Mouse (Mus musculus): Measurements from ENCODE around the gene Cnih3. TPM values are rescaled to one million over a fixed set of nuclear protein-coding genes. Genes with fewer than 3 reads are reported as not detected.

The Cnih3 gene
- polyA plus RNA-seq, 1 experiment from 2014 or later: 0.10 TPM

DNA sequence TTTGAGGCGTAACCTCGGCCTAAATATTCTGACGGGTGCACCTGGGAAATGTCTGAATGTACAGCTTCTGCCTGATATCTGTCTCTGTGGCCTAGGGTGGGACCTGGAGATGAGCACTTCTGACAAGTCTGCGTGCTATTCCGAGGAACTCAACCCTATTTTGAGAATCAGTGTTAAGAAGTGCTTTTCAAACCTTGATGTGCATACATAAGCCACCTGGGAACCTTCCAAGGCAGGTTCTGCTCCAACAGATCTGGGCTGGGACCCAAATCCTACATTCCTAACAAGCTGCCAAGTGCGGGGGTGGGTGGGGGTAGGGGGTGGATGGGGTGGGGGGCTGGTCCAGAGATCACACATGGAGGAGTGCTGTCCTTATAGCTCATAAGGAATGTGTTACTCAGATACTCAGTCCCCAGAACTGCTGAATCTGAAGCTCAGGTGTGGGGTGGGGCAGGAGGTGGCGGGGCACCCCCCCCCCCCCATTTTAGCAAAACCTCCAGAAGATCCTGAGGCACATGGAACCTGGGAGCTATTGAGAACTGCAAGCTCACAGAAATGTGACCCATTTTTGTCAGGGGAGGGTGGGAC lies 89.3 kb downstream of the Cnih3 start:
- no peaks in the 10 kb centered on the region for H3K27me3 ChIP-seq
- no peak overlapping the region for H3K9ac ChIP-seq
- no peaks in the 10 kb centered on the region for H3K9me3 ChIP-seq (replicated peaks)
- H3K4me1 ChIP-seq: peaks cover 16% of the 10 kb centered on the region
- H3K4me2 ChIP-seq: no peak overlapping the region
- peak overlapping the region; percentile 52; the same call in 1 of the 2 replicates for H3K27ac ChIP-seq
- ATAC-seq (replicated peaks; ENCODE audit: low FRiP score): peak; percentile 41
- 76% methylated on average over 7 of the region's 7 CpGs for WGBS
- no peak overlapping the region for H3K4me3 ChIP-seq (replicated peaks)
- H3K36me3 ChIP-seq: no peaks in the 10 kb centered on the region

DNA sequence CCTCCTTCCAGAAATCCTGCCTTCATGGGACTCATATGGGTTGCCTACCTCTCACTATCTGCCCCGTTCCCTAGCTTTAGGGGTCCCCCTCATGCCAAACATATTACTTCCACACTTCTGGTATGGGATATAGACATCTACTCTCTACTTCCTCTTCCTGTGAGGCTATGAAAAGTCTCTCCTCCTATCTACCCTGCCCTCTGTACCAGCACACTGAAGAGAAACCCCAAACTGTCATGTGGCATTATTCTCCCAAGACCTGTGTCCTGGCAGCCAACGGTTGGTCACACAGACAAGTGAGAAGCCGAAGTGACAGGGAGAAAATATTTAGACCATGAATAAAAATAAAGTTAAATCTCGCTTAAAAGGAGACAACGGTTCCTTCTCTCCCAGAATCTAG lies 92.6 kb downstream of the Cnih3 start:
- ATAC-seq (replicated peaks; ENCODE audit: low FRiP score): no peak
- no peaks in the 10 kb centered on the region for H3K27me3 ChIP-seq
- H3K4me3 ChIP-seq (replicated peaks): no peak overlapping the region
- H3K4me1 ChIP-seq: peaks cover 14% of the 10 kb centered on the region
- H3K9ac ChIP-seq: no peak overlapping the region
- no peaks in the 10 kb centered on the region for H3K9me3 ChIP-seq (replicated peaks)
- no peak overlapping the region for H3K4me2 ChIP-seq
- no peaks in the 10 kb centered on the region for H3K36me3 ChIP-seq
- WGBS: 94% methylated on average over 5 of the region's 5 CpGs
- H3K27ac ChIP-seq: no peak overlapping the region

DNA sequence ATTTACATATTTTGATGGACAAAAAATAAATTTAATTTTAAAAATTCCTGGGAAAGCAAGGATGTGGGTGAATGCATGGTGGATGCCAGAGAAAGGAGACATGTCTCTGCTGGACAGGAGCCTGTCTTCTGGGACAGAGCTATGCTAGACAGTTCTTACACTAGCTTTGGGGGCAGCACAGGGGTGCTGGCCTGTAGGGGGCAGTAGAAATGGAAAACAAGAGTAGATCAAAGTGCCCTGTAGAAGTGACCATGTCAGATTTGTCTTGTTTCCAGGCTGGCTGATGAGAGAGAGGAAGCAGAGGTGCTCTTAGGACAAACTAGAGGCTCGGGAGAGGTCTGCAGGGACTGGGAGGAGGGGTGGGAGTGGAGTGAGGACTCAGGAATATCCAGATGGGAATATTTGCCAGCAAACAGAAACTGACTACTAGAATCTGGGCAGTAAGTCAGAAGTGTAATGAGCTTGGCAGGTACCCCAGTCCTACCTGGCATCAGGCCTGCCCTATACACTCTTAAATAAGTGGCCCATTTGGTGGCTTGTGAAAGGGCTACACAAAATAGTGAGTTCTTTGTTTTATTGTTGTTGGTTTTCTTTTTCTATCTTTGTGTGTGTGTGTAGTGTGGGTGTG lies 93.3 kb downstream of the Cnih3 start:
- H3K9me3 ChIP-seq (replicated peaks): no peaks in the 10 kb centered on the region
- H3K4me3 ChIP-seq (replicated peaks): no peak overlapping the region
- WGBS: 40% methylated on average over 1 of the region's 1 CpGs
- H3K36me3 ChIP-seq: no peaks in the 10 kb centered on the region
- no peak for ATAC-seq (replicated peaks; ENCODE audit: low FRiP score)
- no peak overlapping the region for H3K4me2 ChIP-seq
- peaks cover 10% of the 10 kb centered on the region for H3K4me1 ChIP-seq
- no peak overlapping the region for H3K27ac ChIP-seq
- no peaks in the 10 kb centered on the region for H3K27me3 ChIP-seq
- H3K9ac ChIP-seq: no peak overlapping the region

DNA sequence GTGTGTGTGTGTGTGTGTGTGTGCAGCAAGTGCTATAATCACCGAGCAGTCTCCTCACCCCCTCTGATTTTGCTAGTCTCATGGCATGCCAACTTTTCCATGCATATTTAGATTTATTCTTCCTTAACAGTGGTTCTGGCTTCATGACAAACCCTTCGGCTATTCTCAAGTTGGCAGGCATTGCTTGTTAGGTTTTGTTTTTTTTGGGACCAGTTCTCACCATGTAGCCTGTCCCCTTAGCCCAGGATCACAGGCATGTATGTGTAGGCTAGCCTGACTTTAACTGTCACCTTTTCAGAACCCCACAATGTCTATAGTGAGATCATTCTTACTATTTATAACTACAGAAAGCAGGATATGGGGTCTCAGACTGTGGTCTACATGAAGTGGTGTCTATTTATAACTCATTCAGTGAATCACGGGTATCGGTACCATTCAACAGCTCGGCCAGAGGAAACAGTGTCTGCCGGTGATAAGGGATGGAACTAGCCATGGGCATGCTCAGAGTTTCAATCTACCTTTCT lies 94.2 kb downstream of the Cnih3 start:
- H3K36me3 ChIP-seq: no peaks in the 10 kb centered on the region
- no peak overlapping the region for H3K9ac ChIP-seq
- H3K27ac ChIP-seq: no peak overlapping the region
- no peak overlapping the region for H3K4me3 ChIP-seq (replicated peaks)
- no peaks in the 10 kb centered on the region for H3K9me3 ChIP-seq (replicated peaks)
- no peak for ATAC-seq (replicated peaks; ENCODE audit: low FRiP score)
- H3K4me1 ChIP-seq: peaks cover 4% of the 10 kb centered on the region
- H3K4me2 ChIP-seq: no peak overlapping the region
- no peaks in the 10 kb centered on the region for H3K27me3 ChIP-seq
- 67% methylated on average over 6 of the region's 6 CpGs for WGBS

DNA sequence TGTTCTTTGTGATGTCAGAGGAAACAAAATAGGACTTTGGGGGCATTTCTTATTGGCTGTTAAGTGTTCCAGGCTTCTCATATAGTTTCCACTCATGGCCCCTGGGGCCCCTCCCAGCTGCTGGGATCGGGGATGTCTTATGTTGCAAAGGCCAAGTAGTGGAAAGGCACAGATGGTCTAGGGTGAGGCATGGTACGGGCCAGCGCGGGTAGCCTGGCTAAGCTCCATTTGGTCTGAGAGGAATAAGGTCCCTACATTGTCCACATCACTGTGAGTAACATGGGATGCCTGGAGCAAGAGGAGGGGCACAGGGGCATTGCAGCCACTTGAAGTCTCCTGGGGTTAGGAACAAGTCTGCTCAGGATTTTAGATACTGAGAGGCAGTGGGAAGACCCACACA lies 95.1 kb downstream of the Cnih3 start:
- no peak for ATAC-seq (replicated peaks; ENCODE audit: low FRiP score)
- H3K27me3 ChIP-seq: no peaks in the 10 kb centered on the region
- H3K4me1 ChIP-seq: no peaks in the 10 kb centered on the region
- WGBS: 70% methylated on average over 4 of the region's 4 CpGs
- no peak overlapping the region for H3K4me3 ChIP-seq (replicated peaks)
- H3K9me3 ChIP-seq (replicated peaks): no peaks in the 10 kb centered on the region
- no peak overlapping the region for H3K9ac ChIP-seq
- no peak overlapping the region for H3K27ac ChIP-seq
- no peaks in the 10 kb centered on the region for H3K36me3 ChIP-seq
- H3K4me2 ChIP-seq: no peak overlapping the region

DNA sequence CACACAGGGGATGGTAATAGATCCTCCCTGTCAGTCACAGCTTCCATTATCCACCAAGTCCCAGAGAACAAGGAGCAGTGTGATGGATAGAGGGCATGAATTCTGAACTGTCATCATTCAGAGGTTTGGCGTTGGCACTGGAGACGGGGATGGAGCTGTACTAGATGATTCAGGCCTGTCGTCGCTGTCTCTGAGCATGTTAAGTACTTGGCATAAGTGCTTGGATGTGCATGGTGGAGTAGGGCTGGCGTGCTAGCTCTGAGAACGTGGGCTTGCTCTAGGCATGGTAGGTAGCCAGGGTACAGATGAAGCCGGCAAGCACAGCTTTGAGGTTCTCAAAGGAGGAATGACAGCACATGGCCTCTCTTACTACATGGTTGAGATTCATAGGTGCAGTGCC lies 95.6 kb downstream of the Cnih3 start:
- no peaks in the 10 kb centered on the region for H3K27me3 ChIP-seq
- H3K4me1 ChIP-seq: no peaks in the 10 kb centered on the region
- H3K4me3 ChIP-seq (replicated peaks): no peak overlapping the region
- H3K27ac ChIP-seq: no peak overlapping the region
- H3K9me3 ChIP-seq (replicated peaks): no peaks in the 10 kb centered on the region
- H3K9ac ChIP-seq: no peak overlapping the region
- 88% methylated on average over 7 of the region's 7 CpGs for WGBS
- H3K36me3 ChIP-seq: no peaks in the 10 kb centered on the region
- no peak overlapping the region for H3K4me2 ChIP-seq
- ATAC-seq (replicated peaks; ENCODE audit: low FRiP score): no peak

DNA sequence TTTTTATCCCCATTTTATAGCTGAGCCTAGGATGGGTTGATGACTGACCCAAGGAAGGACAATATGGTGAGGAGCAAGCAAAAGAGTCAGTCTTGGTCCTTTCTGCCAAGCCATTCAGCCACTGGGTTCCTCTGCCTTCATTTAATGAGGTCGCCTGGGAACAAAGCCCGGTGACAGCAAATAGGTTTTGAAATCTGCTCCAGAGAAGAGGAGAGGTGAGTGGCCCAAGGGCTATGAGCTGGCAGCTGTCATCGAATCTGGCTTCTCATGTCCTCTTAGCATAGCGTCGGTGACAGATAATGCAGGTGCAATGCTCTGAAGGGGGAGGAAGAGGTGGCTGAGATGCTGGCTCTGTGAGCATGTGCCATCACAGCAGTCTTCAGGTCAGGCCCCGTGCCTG lies 100.7 kb downstream of the Cnih3 start:
- no peaks in the 10 kb centered on the region for H3K27me3 ChIP-seq
- no peaks in the 10 kb centered on the region for H3K9me3 ChIP-seq (replicated peaks)
- 86% methylated on average over 6 of the region's 6 CpGs for WGBS
- no peaks in the 10 kb centered on the region for H3K36me3 ChIP-seq
- H3K4me2 ChIP-seq: no peak overlapping the region
- H3K4me1 ChIP-seq: no peaks in the 10 kb centered on the region
- no peak overlapping the region for H3K4me3 ChIP-seq (replicated peaks)
- no peak overlapping the region for H3K9ac ChIP-seq
- ATAC-seq (replicated peaks; ENCODE audit: low FRiP score): no peak
- H3K27ac ChIP-seq: no peak overlapping the region

DNA sequence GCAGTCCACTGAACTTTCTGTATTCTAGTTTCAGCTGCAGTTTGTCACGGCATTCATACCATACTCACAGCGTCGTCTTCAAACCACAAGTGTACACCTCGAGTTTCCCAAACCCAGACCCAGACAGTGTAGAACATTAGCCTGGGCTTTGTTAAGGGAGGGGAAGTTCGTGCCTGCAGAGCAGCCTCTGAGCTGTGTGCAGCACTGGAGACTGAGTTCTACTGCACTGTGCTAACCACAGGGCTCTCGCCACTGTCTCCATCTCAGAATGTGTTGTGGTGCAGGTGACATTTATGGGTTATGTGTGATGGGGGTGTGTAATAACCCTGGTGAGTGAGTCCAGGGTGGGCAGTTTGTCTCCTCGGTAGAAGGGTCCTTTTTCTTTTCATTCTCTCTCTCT lies 104.5 kb downstream of the Cnih3 start:
- Histone ChIP-seq H3K4me2 (no peak overlapping the region), H3K27ac (no peak overlapping the region), H3K9me3 (replicated peaks) (no peaks in the 10 kb centered on the region), H3K9ac (no peak overlapping the region), H3K36me3 (no peaks in the 10 kb centered on the region), H3K27me3 (no peaks in the 10 kb centered on the region), H3K4me1 (0 out of 2 replicates have a peak, but pooled peaks cover 3% of the 10 kb centered on the region), H3K4me3 (replicated peaks) (no peak overlapping the region)
- 82% methylated on average over 7 of the region's 7 CpGs for WGBS
- ATAC-seq (replicated peaks; ENCODE audit: low FRiP score): no peak

DNA sequence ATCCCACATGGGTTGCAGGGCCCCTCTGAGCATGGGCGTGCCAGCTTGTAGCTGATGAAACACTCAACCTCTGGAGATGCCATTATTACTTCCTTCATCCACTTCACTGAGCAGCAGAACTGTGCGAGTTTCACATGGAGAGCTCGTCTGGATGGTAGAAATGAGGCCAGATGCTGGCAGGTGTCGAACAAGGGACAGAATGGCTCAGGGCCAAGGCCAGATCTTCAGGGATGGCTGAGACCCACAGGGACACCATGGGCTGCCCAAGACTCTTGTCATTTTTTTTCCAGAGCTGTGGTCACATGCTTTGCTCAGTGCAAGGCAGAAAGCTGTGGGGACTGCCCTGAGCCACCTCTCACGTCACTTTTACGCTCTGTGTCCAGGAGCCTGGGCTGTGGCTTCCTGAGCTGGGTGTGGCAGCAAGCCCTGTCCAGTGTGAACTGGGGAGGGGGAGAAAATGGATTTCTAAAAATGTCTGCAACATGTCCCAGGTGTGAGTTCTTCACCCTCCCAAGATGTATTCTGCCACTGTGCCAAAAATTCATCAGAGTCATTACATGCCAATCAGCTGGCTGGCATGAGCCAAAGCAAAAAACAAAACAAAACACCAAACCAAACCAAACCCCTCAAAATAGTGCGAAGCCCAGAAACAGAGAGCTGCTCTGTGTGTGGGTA lies 107.1 kb downstream of the Cnih3 start:
- Histone ChIP-seq H3K9ac (no peak overlapping the region), H3K27me3 (no peaks in the 10 kb centered on the region), H3K36me3 (no peaks in the 10 kb centered on the region), H3K9me3 (replicated peaks) (no peaks in the 10 kb centered on the region), H3K4me3 (replicated peaks) (no peak overlapping the region), H3K4me1 (0 out of 2 replicates have a peak, but pooled peaks cover 11% of the 10 kb centered on the region), H3K4me2 (no peak overlapping the region), H3K27ac (no peak overlapping the region)
- WGBS: 71% methylated on average over 7 of the region's 7 CpGs
- no peak for ATAC-seq (replicated peaks; ENCODE audit: low FRiP score)

DNA sequence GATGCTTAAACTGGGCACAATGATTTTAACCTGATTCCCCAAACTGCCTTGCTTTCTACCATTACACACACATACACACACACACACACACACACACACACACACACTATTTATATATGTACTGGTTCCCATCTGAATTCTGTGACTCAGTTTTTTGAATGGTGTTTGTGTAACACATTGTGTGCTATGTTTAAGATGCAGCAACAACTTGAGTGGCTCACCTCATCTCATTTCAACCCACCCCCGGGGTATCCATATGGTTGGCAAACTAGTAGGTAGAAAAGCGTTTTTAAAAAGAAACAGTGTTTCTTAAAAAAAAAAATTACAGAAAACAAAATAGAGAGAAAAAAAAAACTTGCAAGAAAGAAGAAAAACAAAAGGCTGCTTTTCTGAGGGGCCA lies 107.9 kb downstream of the Cnih3 start:
- Histone ChIP-seq H3K36me3 (no peaks in the 10 kb centered on the region), H3K4me1 (0 out of 2 replicates have a peak, but pooled peaks cover 11% of the 10 kb centered on the region), H3K4me3 (replicated peaks) (no peak overlapping the region), H3K27ac (no peak overlapping the region), H3K4me2 (no peak overlapping the region), H3K27me3 (no peaks in the 10 kb centered on the region), H3K9me3 (replicated peaks) (no peaks in the 10 kb centered on the region), H3K9ac (no peak overlapping the region)
- ATAC-seq (replicated peaks; ENCODE audit: low FRiP score): no peak
- WGBS: 74% methylated on average over 2 of the region's 2 CpGs

DNA sequence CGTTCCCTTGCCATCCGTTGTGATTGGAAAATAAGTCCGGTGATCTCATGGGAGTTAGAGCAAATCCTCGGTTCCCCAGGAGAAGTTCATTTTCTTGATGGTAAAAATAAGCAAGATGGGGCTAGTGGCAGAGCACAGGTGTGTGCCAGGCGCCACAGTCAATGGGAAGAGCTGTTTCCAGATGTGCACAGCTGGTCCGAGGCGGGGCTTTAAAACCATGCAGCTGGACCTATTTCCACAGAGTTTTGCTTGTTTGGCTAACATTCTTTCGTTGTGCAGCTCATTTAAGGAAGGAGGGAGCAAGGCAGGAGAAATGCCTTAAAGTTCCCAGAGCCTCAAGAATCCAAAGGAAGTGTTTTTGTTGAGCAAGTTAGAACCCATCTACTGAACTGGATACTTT lies 109.1 kb downstream of the Cnih3 start:
- no peak overlapping the region for H3K4me3 ChIP-seq (replicated peaks)
- no peak overlapping the region for H3K9ac ChIP-seq
- 78% methylated on average over 8 of the region's 8 CpGs for WGBS
- H3K4me1 ChIP-seq: peaks cover 13% of the 10 kb centered on the region; the same call in 1 of the 2 replicates
- H3K9me3 ChIP-seq (replicated peaks): no peaks in the 10 kb centered on the region
- no peak overlapping the region for H3K27ac ChIP-seq
- no peaks in the 10 kb centered on the region for H3K27me3 ChIP-seq
- no peak overlapping the region for H3K4me2 ChIP-seq
- no peaks in the 10 kb centered on the region for H3K36me3 ChIP-seq
- ATAC-seq (replicated peaks; ENCODE audit: low FRiP score): no peak

DNA sequence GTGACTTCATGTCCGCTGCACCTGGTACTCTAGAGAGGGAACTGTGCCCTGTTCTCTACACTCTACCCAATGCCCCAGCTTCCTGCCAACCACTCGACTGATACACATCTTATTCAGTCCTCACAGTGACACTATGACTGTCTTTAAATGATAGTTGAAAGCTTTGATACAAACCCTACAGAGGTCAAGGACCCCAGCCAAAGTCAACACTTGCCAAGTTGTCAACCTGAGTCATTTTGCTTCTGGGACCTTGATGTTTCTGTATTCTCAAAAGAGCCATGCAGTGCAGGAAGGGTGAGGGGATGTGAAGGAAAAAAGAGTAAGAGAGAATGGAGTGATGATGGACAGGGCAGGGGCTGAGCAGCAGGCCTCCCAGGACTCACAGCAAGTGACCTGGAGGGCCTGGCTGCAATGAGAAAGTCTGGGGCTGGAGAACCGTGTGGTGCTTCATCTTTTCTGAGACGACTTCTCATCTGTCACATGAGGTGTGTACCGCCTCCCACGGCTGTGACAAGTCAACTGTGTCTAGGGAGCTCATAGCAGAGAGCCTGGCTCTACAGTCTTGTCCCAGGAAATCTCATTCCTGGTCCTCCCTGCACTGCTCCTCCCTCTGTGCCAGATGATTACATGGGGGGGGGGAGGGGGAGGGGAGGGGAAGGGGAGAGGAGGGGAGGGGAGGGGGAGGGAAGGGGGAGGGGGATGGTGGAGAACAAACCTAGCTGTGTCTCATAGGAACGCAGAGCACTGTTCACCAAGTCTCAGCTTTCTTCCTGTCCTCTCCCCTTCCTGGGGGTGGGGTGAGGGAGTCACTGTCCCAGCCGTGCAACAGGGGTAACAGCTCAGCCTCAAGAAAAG lies 109.8 kb downstream of the Cnih3 start:
- Histone ChIP-seq H3K4me2 (no peak overlapping the region), H3K36me3 (no peaks in the 10 kb centered on the region), H3K4me3 (replicated peaks) (no peak overlapping the region), H3K9me3 (replicated peaks) (no peaks in the 10 kb centered on the region), H3K27me3 (no peaks in the 10 kb centered on the region), H3K27ac (no peak overlapping the region), H3K4me1 (peaks cover 19% of the 10 kb centered on the region; the same call in 1 of the 2 replicates), H3K9ac (no peak overlapping the region)
- peak; percentile 79 for ATAC-seq (replicated peaks; ENCODE audit: low FRiP score)
- WGBS: 38% methylated on average over 8 of the region's 8 CpGs
